Mouse (Mus musculus) kidney, embryonic 14.5 days (tissue): ENCODE results near the gene Zfp64. TPM values are rescaled to one million over a fixed set of nuclear protein-coding genes. Genes with fewer than 3 reads are reported as not detected.
"Not testable (repeated sequence)": the region's sequence is repeated elsewhere in the genome, so short reads cannot be mapped to it uniquely, and the experiment has no call there.

ENCODE experiments used
- ATAC-seq: fragments of 200-750 bp; cut with Nextera tagmentation; 2 replicates; pipeline ENCODE4 v1.8.0; 2017; ENCODE audit warnings: moderate number of reproducible peaks, mild to moderate bottlenecking, moderate TSS enrichment, moderate library complexity; ENCODE audit not compliant: low FRiP score, low TSS enrichment
- H3K27ac ChIP-seq: fragments of 300-500 bp; sonication (generic); 2 replicates; pipeline ENCODE4 v1.5.1; 2014; ENCODE audit warnings: low read depth, mild to moderate bottlenecking, low read length, moderate library complexity, mixed read lengths
- H3K27me3 ChIP-seq: fragments of 300-500 bp; sonication (generic); 2 replicates; pipeline ENCODE4 v1.6.1; 2014; ENCODE audit warnings: mild to moderate bottlenecking, low read length; ENCODE audit not compliant: control insufficient read depth, insufficient read depth
- H3K36me3 ChIP-seq: fragments of 300-500 bp; sonication (generic); 2 replicates; pipeline ENCODE4 v1.6.1; 2014; ENCODE audit warnings: low read length, mixed read lengths; ENCODE audit not compliant: control insufficient read depth, insufficient read depth
- H3K4me1 ChIP-seq: fragments of 300-500 bp; sonication (generic); 2 replicates; pipeline ENCODE4 v1.6.1; 2014; ENCODE audit warnings: low read length, mixed read lengths; ENCODE audit not compliant: control insufficient read depth, insufficient read depth
- H3K4me2 ChIP-seq: fragments of 300-500 bp; sonication (generic); replicated peaks from 2 replicates; pipeline ENCODE4 v1.6.1; 2014; ENCODE audit warnings: low read depth, mild to moderate bottlenecking, low read length
- H3K4me3 ChIP-seq: fragments of 300-500 bp; sonication (generic); 2 replicates; pipeline ENCODE4 v1.5.1; 2014; ENCODE audit warnings: mild to moderate bottlenecking, low read length
- H3K9ac ChIP-seq: fragments of 300-500 bp; sonication (generic); 2 replicates; pipeline ENCODE4 v1.6.1; 2014; ENCODE audit warnings: low read depth, mild to moderate bottlenecking, low read length, moderate library complexity
- H3K9me3 ChIP-seq: fragments of 300-500 bp; sonication (generic); 2 replicates; pipeline ENCODE4 v1.6.1; 2016; ENCODE audit warnings: low read length; ENCODE audit not compliant: control insufficient read depth
- WGBS: fragments of 180-500 bp; shearing (Covaris S2); extraction: QIAGEN DNeasy Blood & Tissue Kit; methylation state at CpG from one replicate; pipeline ENCODE4 v1.1.7; 2014; 5-methylcytosine and 5-hydroxymethylcytosine counted together
- polyA plus RNA-seq: library from polyadenylated mRNA; unstranded; fragments of >200 nt; fragmentation: Nextera tagmentation; extraction: Ambion mirVana; gene quantifications from 2 replicates; pipeline ENCODE4 v1.2.1, GENCODE M21; 2014

The Zfp64 gene
- polyA plus RNA-seq, 1 experiment from 2014 or later = 27.8 TPM

DNA sequence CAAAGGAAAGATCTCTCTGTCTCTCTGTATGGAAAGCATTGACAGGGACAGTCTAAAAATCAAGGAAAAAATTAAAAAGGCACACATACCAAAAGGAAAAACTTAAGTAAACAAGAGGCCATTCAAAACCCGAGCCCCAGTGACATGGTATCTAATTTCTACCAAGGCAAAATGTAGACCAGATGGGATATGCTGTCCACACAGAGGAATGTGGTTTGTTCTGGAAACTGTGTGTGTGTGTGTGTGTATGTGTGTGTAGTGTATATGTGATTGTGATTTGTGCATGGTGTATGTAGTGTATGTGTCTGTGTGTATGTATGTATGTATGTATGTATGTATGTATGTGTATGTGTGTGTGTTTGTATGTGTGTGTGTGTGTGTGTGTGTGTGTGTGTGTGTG lies 100.6 kb downstream of the Zfp64 start:
- Histone ChIP-seq H3K27ac (no peak overlapping the region), H3K36me3 (no peaks in the 10 kb centered on the region), H3K9ac (no peak overlapping the region), H3K4me1 (no peaks in the 10 kb centered on the region), H3K27me3 (no peaks in the 10 kb centered on the region), H3K9me3 (no peaks in the 10 kb centered on the region), H3K4me3 (no peak overlapping the region), H3K4me2 (no peak overlapping the region)
- no peak for ATAC-seq
- WGBS = 24% methylated on average over 1 of the region's 1 CpGs

DNA sequence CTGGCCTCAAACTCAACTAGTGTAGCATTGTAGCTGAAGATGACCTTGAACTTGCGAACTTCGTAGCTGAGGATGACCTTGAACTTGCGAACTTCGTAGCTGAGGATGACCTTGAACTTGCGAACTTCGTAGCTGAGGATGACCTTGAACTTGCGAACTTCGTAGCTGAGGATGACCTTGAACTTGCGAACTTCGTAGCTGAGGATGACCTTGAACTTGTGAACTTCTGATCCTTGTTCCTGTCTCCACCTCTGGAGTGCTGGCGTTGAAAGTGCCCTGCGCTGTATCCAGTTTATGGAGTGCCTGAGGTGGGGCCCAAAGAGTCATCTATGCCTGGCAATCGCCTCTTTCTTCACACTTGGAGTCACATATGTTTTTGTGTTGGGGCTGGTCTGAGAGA lies 101.5 kb downstream of the Zfp64 start:
- not testable (repeated sequence) for H3K4me3 ChIP-seq, H3K9me3 ChIP-seq, H3K36me3 ChIP-seq, H3K27ac ChIP-seq, H3K4me1 ChIP-seq, H3K4me2 ChIP-seq, H3K9ac ChIP-seq, H3K27me3 ChIP-seq, ATAC-seq
- 88% methylated on average over 12 of the region's 13 CpGs for WGBS

DNA sequence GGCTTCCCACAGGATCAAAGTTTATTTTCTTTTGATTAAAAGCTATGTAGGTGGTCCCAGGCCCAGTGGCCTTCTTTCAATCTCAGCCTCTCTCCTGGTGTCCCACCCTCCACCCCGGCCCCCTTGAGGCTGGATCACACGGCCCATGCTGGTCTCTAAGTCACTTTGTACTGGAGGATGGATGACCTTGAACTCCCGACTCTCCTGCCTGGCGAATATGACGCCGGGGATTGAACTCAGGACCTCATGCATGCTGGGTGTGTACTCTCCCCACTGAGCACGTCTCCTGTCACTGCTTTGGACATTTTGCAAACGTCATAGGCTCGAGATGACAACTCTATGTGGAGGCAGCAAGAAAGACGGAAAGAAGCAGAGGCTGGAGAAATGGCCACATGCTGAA lies 103.8 kb downstream of the Zfp64 start:
- Histone ChIP-seq H3K27ac (no peak overlapping the region), H3K4me3 (no peak overlapping the region), H3K4me2 (no peak overlapping the region), H3K9me3 (no peaks in the 10 kb centered on the region), H3K4me1 (no peaks in the 10 kb centered on the region), H3K27me3 (no peaks in the 10 kb centered on the region), H3K9ac (no peak overlapping the region), H3K36me3 (no peaks in the 10 kb centered on the region)
- 65% methylated on average over 10 of the region's 10 CpGs for WGBS
- ATAC-seq = no peak

DNA sequence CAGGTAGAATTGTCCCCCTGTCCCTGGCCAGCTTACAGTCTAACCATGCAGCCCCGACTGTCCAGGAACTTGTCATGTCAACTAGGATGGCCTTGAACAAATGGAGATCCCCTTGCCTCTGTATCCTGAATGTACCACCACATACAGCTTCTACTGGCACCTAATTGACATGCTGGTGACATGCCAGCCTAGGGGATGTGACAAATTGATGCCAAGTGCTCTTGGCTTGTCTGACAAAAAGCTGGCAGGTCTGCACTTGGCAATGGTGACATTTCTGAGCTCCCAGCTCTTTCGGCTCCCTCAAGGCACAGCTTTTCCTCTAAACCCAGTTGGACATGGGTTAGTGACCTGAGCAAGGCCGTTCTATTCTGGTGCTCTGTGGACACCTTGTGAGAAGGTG lies 106.8 kb downstream of the Zfp64 start:
- H3K4me1 ChIP-seq = no peaks in the 10 kb centered on the region
- H3K4me3 ChIP-seq = no peak overlapping the region
- no peaks in the 10 kb centered on the region for H3K27me3 ChIP-seq
- no peak overlapping the region for H3K9ac ChIP-seq
- WGBS = 91% methylated on average over 3 of the region's 3 CpGs
- H3K36me3 ChIP-seq = no peaks in the 10 kb centered on the region
- H3K27ac ChIP-seq = no peak overlapping the region
- ATAC-seq = no peak
- no peaks in the 10 kb centered on the region for H3K9me3 ChIP-seq
- no peak overlapping the region for H3K4me2 ChIP-seq

DNA sequence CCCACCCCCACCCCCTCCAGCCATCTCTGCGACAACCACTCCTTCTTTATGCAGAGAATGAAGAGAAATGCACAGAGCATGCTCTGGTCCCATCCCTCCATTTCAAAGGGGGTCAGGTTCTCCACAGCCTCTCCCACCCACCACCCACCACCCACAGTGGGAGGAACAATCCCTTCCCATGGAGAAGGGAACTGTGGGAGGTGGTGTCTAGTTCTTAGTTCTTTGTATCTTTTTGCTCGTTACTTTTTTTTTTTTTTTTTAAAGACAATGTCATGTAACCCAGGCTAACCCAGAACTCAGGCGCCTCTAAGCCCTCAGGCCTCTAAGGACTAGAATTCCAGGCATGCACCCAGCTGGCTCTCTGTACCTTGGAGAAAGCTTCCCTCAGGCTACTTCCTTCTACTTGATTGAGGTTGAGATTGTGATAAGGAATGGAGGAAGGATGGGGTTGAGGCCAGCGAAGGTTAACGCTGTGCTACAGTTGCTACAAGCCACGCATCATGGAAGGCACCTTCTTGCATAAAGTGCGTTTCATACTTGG lies 109.1 kb downstream of the Zfp64 start:
- H3K27me3 ChIP-seq = peaks cover 13% of the 10 kb centered on the region
- WGBS = 75% methylated on average over 7 of the region's 7 CpGs

More for the DNA sequence above, 109.1 kb downstream of the Zfp64 start:
- ATAC-seq = no peak
- no peak overlapping the region for H3K4me3 ChIP-seq
- peaks cover 5% of the 10 kb centered on the region; the same call in 1 of the 2 replicates for H3K4me1 ChIP-seq
- no peaks in the 10 kb centered on the region for H3K36me3 ChIP-seq
- H3K27ac ChIP-seq = no peak overlapping the region
- H3K4me2 ChIP-seq = no peak overlapping the region
- H3K9ac ChIP-seq = no peak overlapping the region
- H3K9me3 ChIP-seq = 0 out of 2 replicates have a peak, but pooled peaks cover 2% of the 10 kb centered on the region

Other genes with a start within 250 kb of the Zfp64 start
- 4.6 and 8.0 TPM in 2 replicates for gene Atp9a, start 213.2 kb downstream of the Zfp64 start, polyA plus RNA-seq
- gene Sall4, start 187.6 kb downstream of the Zfp64 start, polyA plus RNA-seq = 0.16 and 0.65 TPM in 2 replicates